Mouse (Mus musculus): ENCODE data around the gene Crybb1. TPM values are rescaled to one million over a fixed set of nuclear protein-coding genes. Genes with fewer than 3 reads are reported as not detected.

Crybb1 gene
- polyA plus RNA-seq, 1 experiment from 2014 or later = 1.7 TPM

DNA sequence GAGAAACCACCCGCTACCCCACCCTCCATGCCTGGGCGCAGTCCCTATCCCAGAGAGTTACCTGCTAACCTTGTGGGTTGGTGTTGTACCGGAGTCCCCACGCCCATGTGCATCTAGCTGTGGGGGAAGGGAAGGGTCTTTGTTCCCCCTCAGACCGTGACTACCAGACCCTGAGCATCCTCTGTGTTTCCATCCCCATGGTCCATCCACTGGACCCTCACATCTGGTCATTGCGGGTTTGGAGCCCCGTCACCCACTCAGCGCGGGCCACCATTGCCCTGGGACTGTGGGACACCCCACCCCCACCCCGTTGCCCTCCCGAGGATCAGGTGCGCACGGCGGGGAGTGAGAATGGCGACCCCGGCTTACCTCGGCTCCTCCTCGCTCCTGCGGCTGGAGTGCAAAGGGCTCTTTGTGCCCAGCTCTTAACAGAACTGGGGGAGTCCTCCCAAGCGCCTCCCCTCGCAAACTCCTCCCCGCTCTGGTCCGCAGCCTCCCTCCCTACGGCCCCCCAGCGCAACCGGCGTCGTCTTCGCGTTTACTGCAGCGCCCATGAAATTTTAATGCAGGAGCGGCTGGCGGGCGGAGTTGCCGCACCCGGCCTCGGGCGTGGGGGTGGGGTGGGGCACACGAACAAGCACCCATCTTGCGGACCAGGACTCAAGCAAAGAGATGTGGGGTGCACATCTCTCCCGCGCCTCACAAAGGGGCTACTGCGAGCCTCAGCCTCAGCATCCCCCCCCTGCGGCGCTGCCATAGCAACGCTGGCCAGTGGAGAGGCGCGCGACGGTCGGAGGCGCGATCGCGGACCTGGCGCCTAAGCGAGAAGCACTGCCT is 27.2 kb upstream of the Crybb1 start:
- WGBS = under 1% methylated on average over 57 of the region's 57 CpGs
- Histone ChIP-seq H3K4me2 (replicated peaks; ENCODE audit: low read depth) (peak overlapping the region; percentile 45), H3K4me1 (replicated peaks; ENCODE audit: control insufficient read depth, insufficient read depth) (no peaks in the 10 kb centered on the region), H3K4me3 (ENCODE audit: low read depth, low read length) (peak overlapping the region; percentile 14), H3K9ac (ENCODE audit: low read length) (no peak overlapping the region), H3K27me3 (ENCODE audit: control insufficient read depth, insufficient read depth, low read length) (peaks cover 15% of the 10 kb centered on the region; the same call in 1 of the 2 replicates), H3K27ac (replicated peaks) (no peak overlapping the region), H3K9me3 (ENCODE audit: control insufficient read depth, low read length) (no peaks in the 10 kb centered on the region), H3K36me3 (ENCODE audit: control insufficient read depth, insufficient read depth, low read length) (no peaks in the 10 kb centered on the region)
- no peak for TF ChIP-seq EP300 (optimal IDR thresholded peaks at IDR 0.05)
- no peak for TF ChIP-seq CTCF (IDR thresholded peaks at IDR 0.05; ENCODE audit: low read depth)
- DNase-seq (ENCODE audit: low spot score) = peak; percentile 30
- ATAC-seq (ENCODE audit: low FRiP score, low TSS enrichment) = peak; percentile 29; the same call in 1 of the 2 replicates

DNA sequence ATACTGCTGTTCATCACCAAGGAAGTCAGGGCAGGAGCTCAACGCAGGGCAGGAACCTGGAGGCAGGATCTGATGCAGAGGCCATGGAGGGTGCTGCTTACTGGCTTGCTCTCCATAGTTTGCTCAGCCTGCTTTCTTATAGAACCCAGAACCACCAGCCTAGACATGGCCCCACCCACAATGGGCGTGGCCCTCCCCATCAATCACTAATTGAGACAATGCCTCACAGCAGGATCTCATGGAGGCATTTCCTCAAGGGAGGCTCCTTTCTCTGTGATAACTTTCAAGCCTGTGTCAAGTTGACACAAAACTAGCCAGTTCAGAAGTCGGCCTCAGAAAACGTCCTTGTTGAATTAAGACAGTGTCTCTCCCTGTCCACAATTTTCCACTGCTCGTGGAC is 19.8 kb upstream of the Crybb1 start:
- no peak overlapping the region for H3K27ac ChIP-seq (replicated peaks)
- H3K9ac ChIP-seq (ENCODE audit: low read length) = no peak overlapping the region
- H3K27me3 ChIP-seq (ENCODE audit: control insufficient read depth, insufficient read depth, low read length) = no peaks in the 10 kb centered on the region
- H3K4me3 ChIP-seq (ENCODE audit: low read depth, low read length) = no peak overlapping the region
- TF ChIP-seq CTCF (IDR thresholded peaks at IDR 0.05; ENCODE audit: low read depth) = no peak
- no peaks in the 10 kb centered on the region for H3K9me3 ChIP-seq (ENCODE audit: control insufficient read depth, low read length)
- H3K4me2 ChIP-seq (replicated peaks; ENCODE audit: low read depth) = no peak overlapping the region
- H3K36me3 ChIP-seq (ENCODE audit: control insufficient read depth, insufficient read depth, low read length) = no peaks in the 10 kb centered on the region
- DNase-seq (ENCODE audit: low spot score) = no peak
- no peaks in the 10 kb centered on the region for H3K4me1 ChIP-seq (replicated peaks; ENCODE audit: control insufficient read depth, insufficient read depth)
- 56% methylated on average over 5 of the region's 5 CpGs for WGBS
- ATAC-seq (ENCODE audit: low FRiP score, low TSS enrichment) = no peak

- 72% methylated on average over 2 of the region's 2 CpGs for WGBS
- Histone ChIP-seq H3K9ac (ENCODE audit: low read length) (no peak overlapping the region), H3K27ac (replicated peaks) (no peak overlapping the region), H3K4me2 (replicated peaks; ENCODE audit: low read depth) (no peak overlapping the region), H3K27me3 (ENCODE audit: control insufficient read depth, insufficient read depth, low read length) (no peaks in the 10 kb centered on the region), H3K4me3 (ENCODE audit: low read depth, low read length) (no peak overlapping the region), H3K36me3 (ENCODE audit: control insufficient read depth, insufficient read depth, low read length) (no peaks in the 10 kb centered on the region), H3K9me3 (ENCODE audit: control insufficient read depth, low read length) (no peaks in the 10 kb centered on the region), H3K4me1 (replicated peaks; ENCODE audit: control insufficient read depth, insufficient read depth) (no peaks in the 10 kb centered on the region)
- no peak for DNase-seq (ENCODE audit: low spot score)
- no peak for ATAC-seq (ENCODE audit: low FRiP score, low TSS enrichment)
- TF ChIP-seq EP300 (optimal IDR thresholded peaks at IDR 0.05) = no peak
- no peak for TF ChIP-seq CTCF (IDR thresholded peaks at IDR 0.05; ENCODE audit: low read depth)
These were observed 19.0 kb upstream of the Crybb1 start for GRCm38 (mm10) chr5:112236631-112237030.

DNA sequence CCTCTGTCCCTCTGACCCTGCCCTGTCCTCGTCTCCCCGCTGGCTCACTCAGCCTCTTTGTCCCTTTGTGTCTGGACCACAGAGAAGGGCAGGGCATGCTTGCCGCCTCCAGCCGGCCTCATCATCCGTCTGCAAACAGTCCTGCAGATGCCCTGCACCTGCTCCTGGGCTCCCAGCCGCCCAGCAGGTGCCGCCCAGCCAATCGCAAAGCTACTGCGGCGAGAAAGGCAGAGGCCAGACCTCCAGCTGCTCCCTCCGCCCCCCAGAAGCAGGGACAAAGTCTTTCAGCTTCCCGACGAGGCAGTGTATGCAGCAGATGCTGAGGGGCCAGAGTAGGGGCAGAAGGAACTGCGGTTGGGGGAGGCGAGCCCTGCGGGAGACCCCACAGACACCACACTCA is 18.2 kb upstream of the Crybb1 start:
- DNase-seq (ENCODE audit: low spot score) = peak; percentile 50
- Histone ChIP-seq H3K4me2 (replicated peaks; ENCODE audit: low read depth) (no peak overlapping the region), H3K27me3 (ENCODE audit: control insufficient read depth, insufficient read depth, low read length) (no peaks in the 10 kb centered on the region), H3K4me3 (ENCODE audit: low read depth, low read length) (no peak overlapping the region), H3K27ac (replicated peaks) (no peak overlapping the region), H3K4me1 (replicated peaks; ENCODE audit: control insufficient read depth, insufficient read depth) (no peaks in the 10 kb centered on the region), H3K9me3 (ENCODE audit: control insufficient read depth, low read length) (no peaks in the 10 kb centered on the region), H3K9ac (ENCODE audit: low read length) (no peak overlapping the region), H3K36me3 (ENCODE audit: control insufficient read depth, insufficient read depth, low read length) (no peaks in the 10 kb centered on the region)
- no peak for TF ChIP-seq EP300 (optimal IDR thresholded peaks at IDR 0.05)
- TF ChIP-seq CTCF (IDR thresholded peaks at IDR 0.05; ENCODE audit: low read depth) = no peak
- WGBS = 4% methylated on average over 16 of the region's 16 CpGs
- peak; percentile 66 for ATAC-seq (ENCODE audit: low FRiP score, low TSS enrichment)

DNA sequence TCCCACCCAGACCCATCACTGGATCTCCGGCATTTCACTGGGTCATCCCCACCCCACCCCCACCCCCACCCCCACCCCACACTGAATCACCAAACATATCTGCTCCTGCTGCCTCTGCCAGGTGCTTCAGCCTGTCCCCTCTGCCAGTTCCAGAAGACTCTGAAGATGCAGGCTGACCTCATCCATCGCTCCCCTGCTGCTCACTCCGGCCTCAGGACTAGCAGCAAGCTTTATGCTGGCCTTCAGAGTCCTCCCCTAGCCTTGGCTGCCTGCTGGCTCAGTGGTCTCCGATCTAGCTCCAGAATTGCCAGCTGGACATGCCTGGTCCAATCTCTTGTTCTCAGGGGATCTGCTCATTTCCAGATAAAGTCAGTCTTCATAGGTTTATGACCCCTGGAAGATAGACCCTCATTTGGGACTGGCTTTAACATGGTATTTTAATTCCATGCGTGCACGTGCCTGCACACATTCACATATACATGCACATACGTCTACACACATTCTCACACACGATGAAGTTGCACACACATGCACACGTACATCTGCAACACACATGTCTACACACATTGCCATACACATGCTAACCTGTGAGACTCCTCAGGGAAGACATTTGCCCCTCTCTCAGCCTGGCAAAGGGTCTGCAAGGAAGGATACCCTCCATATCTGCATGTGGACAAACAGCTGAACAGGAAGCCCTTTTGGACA is 17.6 kb upstream of the Crybb1 start:
- no peak overlapping the region for H3K9ac ChIP-seq (ENCODE audit: low read length)
- no peak overlapping the region for H3K4me2 ChIP-seq (replicated peaks; ENCODE audit: low read depth)
- 54% methylated on average over 9 of the region's 9 CpGs for WGBS
- H3K4me3 ChIP-seq (ENCODE audit: low read depth, low read length) = no peak overlapping the region
- H3K36me3 ChIP-seq (ENCODE audit: control insufficient read depth, insufficient read depth, low read length) = no peaks in the 10 kb centered on the region
- ATAC-seq (ENCODE audit: low FRiP score, low TSS enrichment) (no peak), DNase-seq (ENCODE audit: low spot score) (no peak)
- H3K27me3 ChIP-seq (ENCODE audit: control insufficient read depth, insufficient read depth, low read length) = no peaks in the 10 kb centered on the region
- H3K27ac ChIP-seq (replicated peaks) = no peak overlapping the region
- H3K4me1 ChIP-seq (replicated peaks; ENCODE audit: control insufficient read depth, insufficient read depth) = no peaks in the 10 kb centered on the region
- H3K9me3 ChIP-seq (ENCODE audit: control insufficient read depth, low read length) = no peaks in the 10 kb centered on the region
- TF ChIP-seq CTCF (IDR thresholded peaks at IDR 0.05; ENCODE audit: low read depth) = no peak
